Mouse (Mus musculus) neural tube, embryonic 11.5 days (tissue): Measurements from ENCODE around the gene Qrich2. TPM values are rescaled to one million over a fixed set of nuclear protein-coding genes. Genes with fewer than 3 reads are reported as not detected.
A peak's percentile ranks its signal among the peaks of the same experiment; 100 is the strongest.
"Not testable (repeated sequence)": the region's sequence is repeated elsewhere in the genome, so short reads cannot be mapped to it uniquely, and the experiment has no call there.

ENCODE experiments used
- ATAC-seq: fragments of 200-750 bp; cut with Nextera tagmentation; 2 replicates; pipeline ENCODE4 v1.8.0; 2017; ENCODE audit warnings: moderate number of reproducible peaks, mild to moderate bottlenecking, moderate TSS enrichment, moderate library complexity; ENCODE audit not compliant: insufficient read depth, low FRiP score, low TSS enrichment
- DNase-seq: peaks from one replicate; pipeline ENCODE4 v3.0.0-alpha.2; 2015; ENCODE audit warnings: low spot score
- H3K27ac ChIP-seq: fragments of 300-500 bp; sonication (generic); 2 replicates; pipeline ENCODE4 v1.5.1; 2014; ENCODE audit warnings: low read depth, mild to moderate bottlenecking, low read length
- H3K27me3 ChIP-seq: fragments of 300-500 bp; sonication (generic); 2 replicates; pipeline ENCODE4 v1.6.1; 2014; ENCODE audit warnings: mild to moderate bottlenecking, low read length, mixed read lengths; ENCODE audit not compliant: control insufficient read depth, insufficient read depth
- H3K36me3 ChIP-seq: fragments of 300-500 bp; sonication (generic); 2 replicates; pipeline ENCODE4 v1.6.1; 2014; ENCODE audit warnings: mild to moderate bottlenecking, low read length, moderate library complexity, mixed read lengths; ENCODE audit not compliant: control insufficient read depth, insufficient read depth
- H3K4me1 ChIP-seq: fragments of 300-500 bp; sonication (generic); 2 replicates; pipeline ENCODE4 v1.6.1; 2014; ENCODE audit warnings: low read length, mixed read lengths; ENCODE audit not compliant: control insufficient read depth, insufficient read depth
- H3K4me2 ChIP-seq: fragments of 300-500 bp; sonication (generic); 2 replicates; pipeline ENCODE4 v1.6.1; 2014; ENCODE audit warnings: low read depth, mild to moderate bottlenecking, moderate library complexity
- H3K4me3 ChIP-seq: fragments of 300-500 bp; sonication (generic); 2 replicates; pipeline ENCODE4 v1.5.1; 2014; ENCODE audit warnings: low read depth, low read length
- H3K9ac ChIP-seq: fragments of 300-500 bp; sonication (generic); 2 replicates; pipeline ENCODE4 v1.6.1; 2014; ENCODE audit warnings: mild to moderate bottlenecking, low read length
- H3K9me3 ChIP-seq: fragments of 300-500 bp; sonication (generic); 2 replicates; pipeline ENCODE4 v1.6.1; 2016; ENCODE audit warnings: low read length; ENCODE audit not compliant: control insufficient read depth
- WGBS: fragments of 180-500 bp; shearing (Covaris S2); extraction: QIAGEN DNeasy Blood & Tissue Kit; methylation state at CpG from one replicate; pipeline ENCODE4 v1.1.7; 2014; 5-methylcytosine and 5-hydroxymethylcytosine counted together
- polyA plus RNA-seq: library from polyadenylated mRNA; unstranded; fragments of >200 nt; fragmentation: Nextera tagmentation; extraction: Ambion mirVana; gene quantifications from 2 replicates; pipeline ENCODE4 v1.2.1, GENCODE M21; 2014

The Qrich2 gene
- polyA plus RNA-seq, 1 experiment from 2014 or later, result 0.40 TPM

GRCm38 (mm10) chr11:116432127-116432526, 33.9 kb downstream of the Qrich2 start:
- no peak for DNase-seq
- no peak overlapping the region for H3K9ac ChIP-seq
- no peaks in the 10 kb centered on the region for H3K9me3 ChIP-seq
- H3K4me2 ChIP-seq, result no peak overlapping the region
- H3K36me3 ChIP-seq, result peaks cover 4% of the 10 kb centered on the region; the same call in 1 of the 2 replicates
- H3K4me3 ChIP-seq, result no peak overlapping the region
- peaks cover 11% of the 10 kb centered on the region for H3K4me1 ChIP-seq
- no peak overlapping the region for H3K27ac ChIP-seq
- 72% methylated on average over 6 of the region's 6 CpGs for WGBS
- no peaks in the 10 kb centered on the region for H3K27me3 ChIP-seq
- ATAC-seq, result no peak

- Histone ChIP-seq H3K4me2 (no peak overlapping the region), H3K27me3 (no peaks in the 10 kb centered on the region), H3K4me3 (no peak overlapping the region), H3K9ac (no peak overlapping the region), H3K27ac (no peak overlapping the region), H3K4me1 (peaks cover 9% of the 10 kb centered on the region), H3K9me3 (no peaks in the 10 kb centered on the region), H3K36me3 (no peaks in the 10 kb centered on the region)
- WGBS, result 58% methylated on average over 11 of the region's 11 CpGs
- no peak for DNase-seq
- ATAC-seq, result no peak
These were observed 34.5 kb downstream of the Qrich2 start for GRCm38 (mm10) chr11:116431428-116432077.

DNA sequence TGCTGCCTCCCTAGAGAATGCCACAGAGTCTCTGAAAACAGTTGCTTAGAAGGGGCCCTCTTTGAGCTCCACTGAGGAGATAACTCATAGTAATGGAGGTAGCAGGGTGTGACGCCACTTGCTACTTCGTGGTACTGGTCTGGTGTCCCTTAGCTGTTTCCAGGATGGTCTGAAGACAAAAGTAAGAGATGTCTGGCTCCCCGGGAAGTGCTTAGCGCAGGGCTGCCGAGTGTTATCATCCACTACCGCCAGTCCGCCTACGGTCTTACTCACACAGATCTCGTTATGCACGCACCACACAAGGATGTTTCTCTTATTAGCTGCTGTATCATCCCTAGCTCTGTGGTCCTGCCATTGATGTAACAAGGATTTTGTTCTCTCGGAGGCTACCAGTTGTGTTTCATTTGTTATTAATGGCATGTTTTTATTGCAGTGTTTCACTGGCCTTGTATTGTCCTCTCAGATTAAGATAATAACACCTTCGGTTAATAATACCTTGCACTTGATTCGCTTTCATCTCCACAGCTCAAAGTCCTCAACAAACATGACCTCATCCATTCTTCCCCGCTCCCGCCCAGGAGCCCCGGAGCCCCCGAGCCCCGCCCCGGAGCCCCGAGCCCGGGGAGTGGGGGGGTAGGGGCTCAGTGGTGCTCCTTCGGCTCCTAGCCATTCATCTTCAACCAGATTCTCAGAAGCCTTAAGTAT, 35.2 kb downstream of the Qrich2 start:
- no peak overlapping the region for H3K27ac ChIP-seq
- peaks cover 3% of the 10 kb centered on the region for H3K4me1 ChIP-seq
- no peaks in the 10 kb centered on the region for H3K36me3 ChIP-seq
- DNase-seq (no peak), ATAC-seq (no peak)
- H3K4me3 ChIP-seq, result no peak overlapping the region
- WGBS, result 53% methylated on average over 22 of the region's 22 CpGs
- H3K9ac ChIP-seq, result no peak overlapping the region
- 0 out of 2 replicates have a peak overlapping the region, but pooled peaks have one; percentile 15 for H3K4me2 ChIP-seq
- no peaks in the 10 kb centered on the region for H3K27me3 ChIP-seq
- no peaks in the 10 kb centered on the region for H3K9me3 ChIP-seq

DNA sequence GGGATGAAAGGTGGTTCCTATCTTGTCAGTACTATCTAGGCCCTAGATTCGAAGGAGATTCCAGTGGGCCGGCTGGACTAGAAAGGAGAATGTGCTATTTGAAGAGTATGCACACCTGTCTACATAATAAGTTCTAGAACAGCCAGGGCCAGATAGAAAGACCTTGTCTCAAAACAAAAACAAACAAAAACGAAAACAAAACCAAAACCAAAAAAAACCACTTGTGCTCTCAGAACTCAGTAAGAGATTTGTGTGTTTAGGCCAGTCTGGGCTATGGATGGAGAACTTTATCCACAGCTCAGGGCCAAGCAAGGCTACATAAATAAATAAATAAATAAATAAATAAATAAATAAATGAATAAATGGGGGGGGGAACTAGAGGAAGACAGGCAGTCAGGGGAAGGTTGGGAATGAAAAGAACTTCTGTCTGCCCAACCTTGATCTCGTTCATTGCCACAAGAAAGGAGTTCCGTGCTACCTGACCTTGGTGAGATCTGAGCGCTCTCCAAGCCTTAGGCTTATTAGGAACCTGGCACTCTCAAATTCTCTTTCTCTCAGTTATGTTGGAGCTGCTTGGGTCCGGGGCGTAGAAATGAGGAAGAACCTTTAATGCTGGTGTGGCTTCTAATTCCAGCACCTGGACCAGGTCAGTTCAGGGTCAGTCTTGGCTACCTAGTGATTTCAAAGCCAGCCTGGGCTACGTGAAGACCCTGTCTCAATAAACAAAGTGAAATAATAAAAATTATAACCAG, 36.0 kb downstream of the Qrich2 start:
- DNase-seq (no peak), ATAC-seq (no peak)
- H3K27me3 ChIP-seq, result no peaks in the 10 kb centered on the region
- H3K27ac ChIP-seq, result no peak overlapping the region
- no peaks in the 10 kb centered on the region for H3K4me1 ChIP-seq
- H3K36me3 ChIP-seq, result no peaks in the 10 kb centered on the region
- 88% methylated on average over 9 of the region's 9 CpGs for WGBS
- no peak overlapping the region for H3K9ac ChIP-seq
- H3K9me3 ChIP-seq, result no peaks in the 10 kb centered on the region
- no peak overlapping the region for H3K4me2 ChIP-seq
- H3K4me3 ChIP-seq, result no peak overlapping the region

- Histone ChIP-seq H3K4me3 (no peak overlapping the region), H3K9ac (no peak overlapping the region), H3K27ac (no peak overlapping the region), H3K4me2 (no peak overlapping the region), H3K36me3 (no peaks in the 10 kb centered on the region), H3K27me3 (no peaks in the 10 kb centered on the region), H3K4me1 (no peaks in the 10 kb centered on the region), H3K9me3 (no peaks in the 10 kb centered on the region)
- ATAC-seq (no peak), DNase-seq (no peak)
- WGBS, result 55% methylated on average over 13 of the region's 13 CpGs
These were observed 36.9 kb downstream of the Qrich2 start for GRCm38 (mm10) chr11:116428872-116429859.

DNA sequence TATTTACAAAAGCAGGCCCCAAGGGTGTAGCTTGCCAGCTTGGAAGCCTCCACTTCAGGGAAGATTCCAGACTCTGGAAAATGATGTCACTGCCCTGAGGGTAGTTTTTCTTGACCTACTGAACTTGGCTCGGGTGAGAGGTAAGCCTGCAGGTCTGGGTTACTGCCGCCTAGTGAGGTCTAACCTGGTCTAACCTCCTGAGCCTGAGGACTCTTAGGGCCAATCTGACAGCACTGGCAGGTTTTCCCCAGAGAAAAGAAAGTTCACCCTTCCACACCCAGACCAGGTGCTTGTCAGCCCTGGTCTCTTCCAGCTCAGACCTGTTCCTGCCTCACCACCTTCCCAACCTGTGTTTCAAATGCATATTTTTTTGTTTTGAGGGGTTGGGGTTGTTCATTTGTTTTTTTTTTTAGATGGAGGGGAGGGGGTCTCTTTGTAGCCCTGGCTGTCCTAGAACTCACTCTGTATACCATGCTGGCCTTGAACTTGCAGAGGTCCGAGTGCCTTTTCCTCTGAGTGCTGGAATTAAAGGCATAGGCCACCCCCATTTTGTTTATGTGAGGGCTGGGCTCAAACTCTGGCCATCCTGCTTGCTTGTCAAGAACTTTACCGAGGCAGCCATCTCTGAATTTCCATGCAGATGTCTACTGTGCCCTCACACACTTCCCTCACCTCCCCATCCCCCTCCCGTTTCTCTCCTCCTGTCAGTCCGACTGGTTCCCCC, 39.0 kb downstream of the Qrich2 start:
- Histone ChIP-seq H3K27ac (no peak overlapping the region), H3K9me3 (no peaks in the 10 kb centered on the region), H3K9ac (no peak overlapping the region), H3K4me3 (no peak overlapping the region), H3K27me3 (no peaks in the 10 kb centered on the region), H3K4me1 (no peaks in the 10 kb centered on the region), H3K4me2 (no peak overlapping the region), H3K36me3 (no peaks in the 10 kb centered on the region)
- ATAC-seq, result no peak
- WGBS, result 74% methylated on average over 6 of the region's 6 CpGs
- DNase-seq, result no peak

- H3K27ac ChIP-seq, H3K4me1 ChIP-seq, H3K9ac ChIP-seq, H3K36me3 ChIP-seq, ATAC-seq, H3K27me3 ChIP-seq, H3K4me3 ChIP-seq, H3K9me3 ChIP-seq, DNase-seq, H3K4me2 ChIP-seq: not testable (repeated sequence)
- WGBS, result 89% methylated on average over 11 of the region's 11 CpGs
These were observed 39.7 kb downstream of the Qrich2 start for GRCm38 (mm10) chr11:116426328-116426727.
